Mouse (Mus musculus) liver, embryonic 11.5 days (tissue): Measurements from ENCODE around the gene Gcsam. TPM values are rescaled to one million over a fixed set of nuclear protein-coding genes. Genes with fewer than 3 reads are reported as not detected.

Source experiments
- polyA plus RNA-seq: library from polyadenylated mRNA; unstranded; fragments of >200 nt; fragmentation: Nextera tagmentation; extraction: Ambion mirVana; gene quantifications from 2 replicates; pipeline ENCODE4 v1.2.1, GENCODE M21; 2014

Gcsam gene
- polyA plus RNA-seq, 1 experiment from 2014 or later, result 1.6 TPM

Other genes starting within 250 kb of the Gcsam start
- 2.5 and 3.0 TPM in 2 replicates for gene Cd200, start 201.3 kb upstream of the Gcsam start, polyA plus RNA-seq
- 0.15 TPM in 1 of 2 replicates, not detected in the other for gene Gm609, start 117.4 kb upstream of the Gcsam start, polyA plus RNA-seq
- gene Gm17783, start 78.3 kb upstream of the Gcsam start, polyA plus RNA-seq, result not detected in 2 replicates
- gene Slc9c1, start 75.1 kb upstream of the Gcsam start, polyA plus RNA-seq, result not detected in 2 replicates
- 0.34 and 0.90 TPM in 2 replicates for gene BC016579, start 43.7 kb downstream of the Gcsam start, polyA plus RNA-seq
- 0.63 and 0.84 TPM in 2 replicates for gene Tmprss7, start 83.3 kb downstream of the Gcsam start, polyA plus RNA-seq
- gene Tagln3, start 114.2 kb downstream of the Gcsam start, polyA plus RNA-seq, result 4.1 and 5.4 TPM in 2 replicates
- 28.3 and 30.7 TPM in 2 replicates for gene Abhd10, start 132.6 kb downstream of the Gcsam start, polyA plus RNA-seq